Mouse (Mus musculus) neural tube, embryonic 15.5 days (tissue): ENCODE results near the gene Dok3. TPM values are rescaled to one million over a fixed set of nuclear protein-coding genes. Genes with fewer than 3 reads are reported as not detected.

Source experiments
- ATAC-seq: fragments of 200-750 bp; cut with Nextera tagmentation; 2 replicates; pipeline ENCODE4 v1.8.0; 2017; ENCODE audit warnings: mild to moderate bottlenecking, moderate TSS enrichment, moderate library complexity; ENCODE audit not compliant: low FRiP score
- H3K27ac ChIP-seq: fragments of 300-500 bp; sonication (generic); replicated peaks from 2 replicates; pipeline ENCODE4 v1.5.1; 2015; ENCODE audit warnings: mild to moderate bottlenecking, inconsistent platforms
- H3K27me3 ChIP-seq: fragments of 300-500 bp; sonication (generic); replicated peaks from 2 replicates; pipeline ENCODE4 v1.6.1; 2015; ENCODE audit warnings: inconsistent platforms
- H3K36me3 ChIP-seq: fragments of 300-500 bp; sonication (generic); 2 replicates; pipeline ENCODE4 v1.6.1; 2015; ENCODE audit warnings: inconsistent platforms
- H3K4me1 ChIP-seq: fragments of 300-500 bp; sonication (generic); 2 replicates; pipeline ENCODE4 v1.6.1; 2015; ENCODE audit warnings: inconsistent platforms
- H3K4me2 ChIP-seq: fragments of 300-500 bp; sonication (generic); 2 replicates; pipeline ENCODE4 v1.6.1; 2015; ENCODE audit warnings: inconsistent platforms, mild to moderate bottlenecking, moderate library complexity
- H3K4me3 ChIP-seq: fragments of 300-500 bp; sonication (generic); replicated peaks from 2 replicates; pipeline ENCODE4 v1.5.1; 2015; ENCODE audit warnings: mild to moderate bottlenecking, inconsistent platforms
- H3K9ac ChIP-seq: fragments of 300-500 bp; sonication (generic); replicated peaks from 2 replicates; pipeline ENCODE4 v1.6.1; 2015; ENCODE audit warnings: mild to moderate bottlenecking, inconsistent platforms
- H3K9me3 ChIP-seq: fragments of 300-500 bp; sonication (generic); replicated peaks from 2 replicates; pipeline ENCODE4 v1.6.1; 2016; ENCODE audit warnings: inconsistent platforms
- WGBS: fragments of 180-500 bp; shearing (Covaris S2); methylation state at CpG from one replicate; pipeline ENCODE4 v1.1.7; 2015; ENCODE audit warnings: mixed read lengths; 5-methylcytosine and 5-hydroxymethylcytosine counted together
- polyA plus RNA-seq: library from polyadenylated mRNA; unstranded; fragments of >200 nt; fragmentation: Nextera tagmentation; extraction: Ambion mirVana; gene quantifications from 2 replicates; pipeline ENCODE4 v1.2.1, GENCODE M21; 2015

Gene Dok3
- polyA plus RNA-seq, 1 experiment from 2014 or later = 4.2 TPM

GRCm38 (mm10) chr13:55516955-55517354, 12.1 kb downstream of the Dok3 start:
- ATAC-seq = no peak
- Histone ChIP-seq H3K4me2 (no peak overlapping the region), H3K36me3 (no peaks in the 10 kb centered on the region), H3K4me3 (no peak overlapping the region), H3K4me1 (peaks cover 7% of the 10 kb centered on the region), H3K27me3 (0 out of 2 replicates have a peak, but pooled peaks cover 3% of the 10 kb centered on the region), H3K9me3 (no peaks in the 10 kb centered on the region), H3K9ac (no peak overlapping the region), H3K27ac (no peak overlapping the region; the same call in 1 of the 2 replicates)
- WGBS = 5% methylated on average over 5 of the region's 5 CpGs

- Histone ChIP-seq H3K9me3 (no peaks in the 10 kb centered on the region), H3K36me3 (peaks cover 19% of the 10 kb centered on the region), H3K4me2 (peak overlapping the region; percentile 77), H3K4me3 (peak overlapping the region; percentile 86), H3K9ac (peak overlapping the region; percentile 92; the same call in 1 of the 2 replicates), H3K27ac (no peak overlapping the region), H3K4me1 (peaks cover 34% of the 10 kb centered on the region), H3K27me3 (0 out of 2 replicates have a peak, but pooled peaks cover 3% of the 10 kb centered on the region)
- WGBS = 31% methylated on average over 9 of the region's 9 CpGs
- no peak for ATAC-seq
These were observed 15.3 kb downstream of the Dok3 start for GRCm38 (mm10) chr13:55513828-55514227.

- H3K4me2 ChIP-seq = peak within 1 kb of the TSS; percentile 77
- H3K4me1 ChIP-seq = peaks cover 34% of the 10 kb centered on the region
- WGBS = under 1% methylated on average over 52 of the region's 55 CpGs
- peak within 1 kb of the TSS; percentile 92 for H3K9ac ChIP-seq
- 0 out of 2 replicates have a peak, but pooled peaks cover 3% of the 10 kb centered on the region for H3K27me3 ChIP-seq
- peaks cover 25% of the 10 kb centered on the region for H3K36me3 ChIP-seq
- H3K27ac ChIP-seq = peak within 1 kb of the TSS; percentile 88
- peak; percentile 89 for ATAC-seq
- no peaks in the 10 kb centered on the region for H3K9me3 ChIP-seq
- peak within 1 kb of the TSS; percentile 86 for H3K4me3 ChIP-seq
These were observed 15.9 kb downstream of the Dok3 start, which contains the start of gene Pdlim7 for GRCm38 (mm10) chr13:55513111-55513748. Gene Pdlim7 (minus strand): TSS chr13:55513676.

- H3K4me1 ChIP-seq = peaks cover 34% of the 10 kb centered on the region
- 0 out of 2 replicates have a peak, but pooled peaks cover 3% of the 10 kb centered on the region for H3K27me3 ChIP-seq
- peak overlapping the region; percentile 92 for H3K9ac ChIP-seq
- H3K4me3 ChIP-seq = peak overlapping the region; percentile 86
- WGBS = 2% methylated on average over 23 of the region's 25 CpGs
- ATAC-seq = peak; percentile 58
- no peaks in the 10 kb centered on the region for H3K9me3 ChIP-seq
- H3K27ac ChIP-seq = peak overlapping the region; percentile 88
- H3K36me3 ChIP-seq = peaks cover 31% of the 10 kb centered on the region
- peak overlapping the region; percentile 77 for H3K4me2 ChIP-seq
These were observed 16.6 kb downstream of the Dok3 start for GRCm38 (mm10) chr13:55512379-55513031.

DNA sequence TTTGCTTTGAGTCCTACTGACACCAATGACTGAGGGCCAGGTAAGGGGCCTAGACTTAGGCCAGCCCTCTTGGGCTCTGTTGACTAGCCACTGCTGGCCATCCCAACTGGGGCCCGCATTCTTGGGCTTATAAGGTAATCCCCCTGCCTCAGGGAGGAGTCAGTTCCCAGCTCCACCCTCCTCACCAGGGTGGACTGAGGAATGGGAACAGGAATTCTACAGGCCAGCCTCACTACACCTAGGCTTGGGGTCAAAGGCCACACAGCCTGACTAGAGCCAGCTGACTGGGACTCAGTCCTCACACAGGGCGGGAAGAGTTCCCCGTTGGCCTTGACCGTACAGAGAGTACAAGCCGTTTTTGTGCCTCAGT, 17.6 kb downstream of the Dok3 start:
- WGBS = 54% methylated on average over 5 of the region's 5 CpGs
- H3K27me3 ChIP-seq = 0 out of 2 replicates have a peak, but pooled peaks cover 3% of the 10 kb centered on the region
- H3K9ac ChIP-seq = peak overlapping the region; percentile 92; the same call in 1 of the 2 replicates
- H3K4me1 ChIP-seq = peaks cover 34% of the 10 kb centered on the region
- ATAC-seq = no peak
- H3K36me3 ChIP-seq = peaks cover 41% of the 10 kb centered on the region
- peak overlapping the region; percentile 88 for H3K27ac ChIP-seq
- no peaks in the 10 kb centered on the region for H3K9me3 ChIP-seq
- peak overlapping the region; percentile 77 for H3K4me2 ChIP-seq
- H3K4me3 ChIP-seq = peak overlapping the region; percentile 86

DNA sequence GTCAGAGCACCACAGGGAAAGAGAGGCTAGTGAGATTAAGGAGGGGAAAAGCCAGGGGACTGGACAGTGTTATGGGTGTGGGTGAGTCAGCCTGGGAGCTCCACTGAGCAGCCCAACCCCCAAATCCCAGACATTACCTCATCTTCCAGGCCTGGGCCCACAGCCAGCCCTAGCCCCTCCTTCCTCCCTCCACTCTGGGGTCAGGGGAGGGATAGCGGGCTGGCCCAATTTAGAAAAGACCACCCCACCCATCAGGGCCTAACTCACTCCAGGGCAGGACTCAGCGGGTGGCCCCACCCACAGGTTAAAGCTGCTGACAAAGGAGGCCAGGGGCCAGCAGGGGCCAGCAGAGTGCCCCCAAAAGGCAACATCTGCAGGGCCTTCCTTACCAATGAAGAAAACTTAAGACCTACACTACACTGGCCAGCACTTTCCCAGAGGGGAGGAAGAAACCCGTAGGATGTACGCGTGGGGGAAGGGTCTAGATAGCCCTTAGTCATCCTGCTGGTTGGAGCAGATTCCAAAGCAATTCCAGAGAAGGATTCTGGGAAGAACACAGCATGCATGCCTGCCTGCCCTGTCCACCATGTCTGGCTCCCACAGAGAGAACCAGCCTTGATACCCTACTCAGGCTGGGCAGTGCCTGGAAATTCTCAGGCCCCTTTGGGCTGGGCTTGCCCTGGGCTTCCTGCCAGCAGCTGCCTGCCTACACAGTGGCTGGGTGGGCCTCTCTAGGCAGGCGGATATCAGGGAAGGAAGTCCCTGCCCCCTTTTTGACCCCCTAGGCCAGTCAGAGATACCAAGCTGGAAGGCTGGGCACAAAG, 18.2 kb downstream of the Dok3 start:
- H3K4me2 ChIP-seq = peak overlapping the region; percentile 77
- 8% methylated on average over 6 of the region's 6 CpGs for WGBS
- peaks cover 47% of the 10 kb centered on the region for H3K36me3 ChIP-seq
- ATAC-seq = no peak
- no peaks in the 10 kb centered on the region for H3K9me3 ChIP-seq
- peak overlapping the region; percentile 86 for H3K4me3 ChIP-seq
- peak overlapping the region; percentile 92 for H3K9ac ChIP-seq
- H3K27me3 ChIP-seq = 0 out of 2 replicates have a peak, but pooled peaks cover 3% of the 10 kb centered on the region
- peaks cover 34% of the 10 kb centered on the region for H3K4me1 ChIP-seq
- peak overlapping the region; percentile 88 for H3K27ac ChIP-seq

DNA sequence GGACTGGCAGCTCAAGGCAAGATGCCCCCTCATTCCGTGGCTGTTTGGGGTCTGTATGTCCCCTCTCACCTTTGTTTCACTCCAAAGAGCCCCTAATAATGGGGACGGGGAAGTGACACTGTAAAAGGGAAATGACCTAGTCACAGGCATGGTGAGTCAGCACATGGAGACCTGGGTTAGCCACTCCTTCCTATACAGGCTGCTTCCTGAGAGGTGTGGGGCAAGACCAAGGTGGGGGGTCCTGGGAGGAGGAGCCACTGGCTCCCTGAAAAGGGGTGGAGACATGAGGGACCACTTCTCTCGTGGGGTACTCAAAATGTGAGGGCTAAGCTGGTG, 18.8 kb downstream of the Dok3 start:
- Histone ChIP-seq H3K4me3 (no peak overlapping the region), H3K36me3 (peaks cover 53% of the 10 kb centered on the region), H3K27ac (peak overlapping the region; percentile 88), H3K4me1 (peaks cover 34% of the 10 kb centered on the region), H3K27me3 (0 out of 2 replicates have a peak, but pooled peaks cover 2% of the 10 kb centered on the region), H3K4me2 (peak overlapping the region; percentile 77), H3K9ac (no peak overlapping the region), H3K9me3 (no peaks in the 10 kb centered on the region)
- ATAC-seq = no peak
- 24% methylated on average over 3 of the region's 3 CpGs for WGBS

DNA sequence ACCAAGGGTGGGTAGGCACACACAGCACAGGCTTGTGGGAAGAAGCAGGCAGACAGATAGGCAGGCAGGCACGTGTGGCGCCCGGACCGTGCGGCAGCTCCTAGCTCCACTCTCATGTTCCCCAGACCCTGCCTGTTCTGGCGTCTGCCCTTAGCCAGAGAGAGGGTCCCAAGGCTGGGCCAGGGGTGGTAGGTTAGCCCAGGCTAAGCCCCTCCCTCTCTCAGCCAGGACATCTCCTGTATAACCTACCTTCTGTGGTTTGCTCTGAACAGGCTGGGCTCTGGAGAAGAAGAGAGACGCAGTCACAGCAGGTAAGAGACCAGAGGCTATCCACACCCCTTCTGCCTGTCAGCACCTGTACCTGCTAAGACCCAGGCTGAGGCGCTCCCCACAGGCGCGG, 20.6 kb downstream of the Dok3 start:
- Histone ChIP-seq H3K4me1 (peaks cover 34% of the 10 kb centered on the region), H3K4me2 (no peak overlapping the region), H3K4me3 (no peak overlapping the region), H3K9me3 (no peaks in the 10 kb centered on the region), H3K9ac (no peak overlapping the region), H3K36me3 (peaks cover 68% of the 10 kb centered on the region), H3K27me3 (no peaks in the 10 kb centered on the region), H3K27ac (no peak overlapping the region)
- WGBS = 95% methylated on average over 10 of the region's 10 CpGs
- ATAC-seq = no peak

- H3K27me3 ChIP-seq = no peaks in the 10 kb centered on the region
- H3K9ac ChIP-seq = no peak overlapping the region
- no peak overlapping the region for H3K4me3 ChIP-seq
- no peak overlapping the region for H3K27ac ChIP-seq
- H3K4me1 ChIP-seq = peaks cover 34% of the 10 kb centered on the region
- peaks cover 74% of the 10 kb centered on the region for H3K36me3 ChIP-seq
- WGBS = 64% methylated on average over 11 of the region's 11 CpGs
- ATAC-seq = no peak
- H3K9me3 ChIP-seq = no peaks in the 10 kb centered on the region
- H3K4me2 ChIP-seq = no peak overlapping the region
These were observed 21.2 kb downstream of the Dok3 start for GRCm38 (mm10) chr13:55507877-55508276.

GRCm38 (mm10) chr13:55506697-55507096, 22.4 kb downstream of the Dok3 start:
- Histone ChIP-seq H3K27me3 (no peaks in the 10 kb centered on the region), H3K36me3 (peaks cover 85% of the 10 kb centered on the region)
- 93% methylated on average over 10 of the region's 10 CpGs for WGBS

DNA sequence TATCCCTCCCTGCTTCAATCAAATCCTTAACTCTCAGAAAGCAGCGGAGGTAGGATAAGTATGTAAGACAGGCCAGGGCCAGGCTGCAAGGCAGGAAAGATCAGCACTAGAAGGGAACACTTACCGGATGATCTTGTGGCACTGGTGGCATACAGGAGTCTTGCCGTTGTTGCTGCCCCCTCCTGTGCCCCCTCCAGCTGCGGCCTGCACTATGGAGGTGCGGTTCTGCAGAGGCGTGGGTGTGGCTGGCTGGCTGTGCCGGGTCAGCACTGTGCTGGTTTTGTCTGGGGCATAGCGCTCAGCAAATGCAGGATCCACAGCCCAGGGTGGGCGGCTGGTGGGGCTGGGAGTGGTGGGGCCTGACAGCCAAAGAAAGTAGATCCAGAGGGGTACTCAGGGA, 23.3 kb downstream of the Dok3 start:
- ATAC-seq = no peak
- WGBS = 95% methylated on average over 9 of the region's 9 CpGs
- H3K36me3 ChIP-seq = peaks cover 84% of the 10 kb centered on the region

More at GRCm38 (mm10) chr13:55506697-55507096, 22.4 kb downstream of the Dok3 start:
- Histone ChIP-seq H3K4me1 (peaks cover 24% of the 10 kb centered on the region), H3K27ac (no peak overlapping the region), H3K4me3 (no peak overlapping the region), H3K9me3 (no peaks in the 10 kb centered on the region), H3K9ac (no peak overlapping the region), H3K4me2 (no peak overlapping the region)
- ATAC-seq = no peak

More for the DNA sequence above, 23.3 kb downstream of the Dok3 start:
- no peaks in the 10 kb centered on the region for H3K9me3 ChIP-seq
- H3K4me3 ChIP-seq = no peak overlapping the region
- H3K4me1 ChIP-seq = peaks cover 16% of the 10 kb centered on the region
- no peak overlapping the region for H3K9ac ChIP-seq
- no peak overlapping the region for H3K27ac ChIP-seq
- no peak overlapping the region for H3K4me2 ChIP-seq
- no peaks in the 10 kb centered on the region for H3K27me3 ChIP-seq
